Mouse (Mus musculus) adrenal gland, adult 10 weeks (tissue): Measurements from ENCODE around the gene Lmtk2. TPM values are rescaled to one million over a fixed set of nuclear protein-coding genes. Genes with fewer than 3 reads are reported as not detected.

Source experiments
- polyA plus RNA-seq: library from polyadenylated mRNA; stranded (reverse); fragments of 350-450 nt; fragmentation: Illumina TruSeq; extraction: RNeasy Lipid Tissue Mini Kit (QIAGEN cat#74804); gene quantifications from one replicate; pipeline ENCODE4 v1.2.3, GENCODE M21; 2014; ENCODE audit warnings: low read depth, low replicate concordance

The Lmtk2 gene
- 12.8 TPM for polyA plus RNA-seq

GRCm38 (mm10) chr5:144100149-144100935 lies at the start of gene Lmtk2:
Lmtk2 (plus strand) TSS chr5:144100436.

GRCm38 (mm10) chr5:144189950-144190583 lies 89.8 kb downstream of the Lmtk2 start, which contains the start of gene Bhlha15:
Bhlha15 (plus strand) TSS chr5:144190286.

GRCm38 (mm10) chr5:144223503-144223862 lies 123.2 kb downstream of the Lmtk2 start, which contains the start of gene Tecpr1:
Tecpr1 (minus strand) TSS chr5:144223615.

Other genes starting within 250 kb of the Lmtk2 start
- not detected for gene Ankrd61, start 202.8 kb upstream of the Lmtk2 start, polyA plus RNA-seq
- gene Aimp2, start 190.6 kb upstream of the Lmtk2 start, polyA plus RNA-seq = 7.9 TPM
- gene Pms2, start 190.5 kb upstream of the Lmtk2 start, polyA plus RNA-seq = 18.7 TPM
- gene Gm42421, start 172.3 kb upstream of the Lmtk2 start, polyA plus RNA-seq = not detected
- gene Rsph10b, start 167.4 kb upstream of the Lmtk2 start, polyA plus RNA-seq = 1.2 TPM
- 156 TPM for gene Ccz1, start 85.6 kb upstream of the Lmtk2 start, polyA plus RNA-seq
- not detected for gene Ocm, start 73.8 kb upstream of the Lmtk2 start, polyA plus RNA-seq
- gene Bhlha15, start 89.8 kb downstream of the Lmtk2 start, polyA plus RNA-seq = not detected
- 4.3 TPM for gene Tecpr1, start 123.2 kb downstream of the Lmtk2 start, polyA plus RNA-seq
- gene Bri3, start 144.0 kb downstream of the Lmtk2 start, polyA plus RNA-seq = 165 TPM